Mouse (Mus musculus) liver, embryonic 14.5 days (tissue): ENCODE results near the gene Stard9. TPM values are rescaled to one million over a fixed set of nuclear protein-coding genes. Genes with fewer than 3 reads are reported as not detected.
"Not testable (repeated sequence)": the region's sequence is repeated elsewhere in the genome, so short reads cannot be mapped to it uniquely, and the experiment has no call there.

Experiments used
- ATAC-seq: fragments of 200-750 bp; cut with Nextera tagmentation; 2 replicates; pipeline ENCODE4 v1.8.0; 2017; ENCODE audit warnings: moderate number of reproducible peaks, mild to moderate bottlenecking, moderate library complexity; ENCODE audit not compliant: insufficient read depth
- DNase-seq, 3 experiments: peaks; one replicate each; pipeline ENCODE4 v3.0.0-alpha.2; 2012 to 2013; ENCODE audit warnings: low read depth in 3 of 3, low spot score in 3 of 3
- H3K27ac ChIP-seq: fragments of 300-500 bp; sonication (generic); 2 replicates; pipeline ENCODE4 v1.5.1; 2014; ENCODE audit warnings: moderate library complexity, mild to moderate bottlenecking, control low read depth, inconsistent platforms
- H3K27me3 ChIP-seq: fragments of 300-500 bp; sonication (generic); 2 replicates; pipeline ENCODE4 v1.6.1; 2014; ENCODE audit warnings: mild to moderate bottlenecking, low read length, moderate library complexity; ENCODE audit not compliant: control insufficient read depth, insufficient read depth
- H3K36me3 ChIP-seq: fragments of 300-500 bp; sonication (generic); replicated peaks from 2 replicates; pipeline ENCODE4 v1.6.1; 2014; ENCODE audit warnings: low read depth; ENCODE audit not compliant: control insufficient read depth, insufficient read depth
- H3K4me1 ChIP-seq, 2 experiments: fragments of 200-500 bp in 1 of 2; fragments of 300-500 bp in 1 of 2; sonication (generic) in 1 of 2; replicated peaks; 2 replicates each; pipeline ENCODE4 v1.6.1; 2012 to 2014; ENCODE audit warnings: antibody characterized with exemption in 1 of 2, inconsistent platforms in 1 of 2, low read length in 1 of 2; ENCODE audit not compliant: control insufficient read depth in 2 of 2, insufficient read depth in 2 of 2
- H3K4me2 ChIP-seq: fragments of 300-500 bp; sonication (generic); 2 replicates; pipeline ENCODE4 v1.6.1; 2014; ENCODE audit warnings: low read depth, mild to moderate bottlenecking, control low read depth, moderate library complexity
- H3K4me3 ChIP-seq, 2 experiments: fragments of 200-500 bp in 1 of 2; fragments of 300-500 bp in 1 of 2; sonication (generic) in 1 of 2; 2 replicates each; pipeline ENCODE4 v1.5.1; 2012 to 2014; ENCODE audit warnings: low read depth in 2 of 2, low read length in 2 of 2, mild to moderate bottlenecking in 2 of 2, control low read depth in 1 of 2, inconsistent platforms in 1 of 2, moderate library complexity in 1 of 2; ENCODE audit not compliant: insufficient read depth in 1 of 2
- H3K9ac ChIP-seq: fragments of 300-500 bp; sonication (generic); replicated peaks from 2 replicates; pipeline ENCODE4 v1.6.1; 2014; ENCODE audit warnings: mild to moderate bottlenecking, control low read depth, moderate library complexity
- H3K9me3 ChIP-seq: fragments of 300-500 bp; sonication (generic); 2 replicates; pipeline ENCODE4 v1.6.1; 2016; ENCODE audit warnings: low read length, mixed read lengths; ENCODE audit not compliant: control insufficient read depth
- CTCF ChIP-seq: IDR thresholded peaks from 2 replicates; pipeline ENCODE4 v1.5.1; 2016; ENCODE audit warnings: antibody characterized with exemption, low read depth, control low read depth
- EP300 ChIP-seq: IDR thresholded peaks from 2 replicates; pipeline ENCODE4 v1.6.1; 2016; ENCODE audit warnings: antibody characterized with exemption, low read depth
- WGBS: fragments of 180-500 bp; shearing (Covaris S2); extraction: QIAGEN DNeasy Blood & Tissue Kit; methylation state at CpG from one replicate; pipeline ENCODE4 v1.1.7; 2014; ENCODE audit not compliant: insufficient replicate concordance; 5-methylcytosine and 5-hydroxymethylcytosine counted together
- polyA plus RNA-seq, 2 experiments: library from polyadenylated mRNA; depleted of rRNA in 1 of 2; stranded (reverse) in 1 of 2; unstranded in 1 of 2; fragments of >200 nt; fragmentation: Nextera tagmentation in 1 of 2; extraction: Ambion mirVana in 1 of 2; gene quantifications; 2 replicates each; pipeline versions ENCODE4 v1.2.1 to v1.2.3; 2012 to 2014

Stard9 gene
- polyA plus RNA-seq, 2 experiments = 0.56 to 1.5 TPM

DNA sequence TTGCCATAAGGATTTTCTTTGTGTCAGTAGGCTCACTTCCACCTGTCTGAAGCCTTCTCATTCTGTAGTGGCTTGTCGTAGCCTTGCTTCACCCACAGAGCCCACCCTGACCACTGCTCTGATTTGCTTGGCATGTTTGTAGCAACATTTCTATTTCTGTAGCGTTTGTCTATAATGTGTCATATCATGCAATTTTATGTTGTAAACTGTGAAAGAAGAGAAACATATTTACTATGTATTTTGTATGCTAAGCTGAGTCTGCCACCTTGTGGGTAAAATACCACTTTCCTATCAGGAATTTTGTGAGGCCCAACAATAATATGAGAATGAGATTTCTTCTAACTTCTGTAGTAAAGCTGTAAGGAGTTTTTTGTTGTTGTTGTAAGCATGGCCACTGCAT, 41.3 kb downstream of the Stard9 start:
- H3K27me3 ChIP-seq = no peaks in the 10 kb centered on the region
- no peaks in the 10 kb centered on the region for H3K9me3 ChIP-seq
- ATAC-seq = no peak
- H3K9ac ChIP-seq = no peak overlapping the region
- H3K36me3 ChIP-seq = no peaks in the 10 kb centered on the region
- DNase-seq = no peak
- WGBS = 52% methylated on average over 2 of the region's 2 CpGs
- H3K27ac ChIP-seq = no peak overlapping the region
- no peaks in the 10 kb centered on the region for H3K4me1 ChIP-seq
- TF ChIP-seq EP300 (no peak), CTCF (peak; percentile 17; the same call in 1 of the 2 replicates)
- H3K4me3 ChIP-seq = no peak overlapping the region
- H3K4me2 ChIP-seq = no peak overlapping the region

- not testable (repeated sequence) for H3K9ac ChIP-seq, H3K4me2 ChIP-seq, H3K27ac ChIP-seq, H3K9me3 ChIP-seq, H3K36me3 ChIP-seq, ATAC-seq, H3K4me3 ChIP-seq, DNase-seq, H3K4me1 ChIP-seq, H3K27me3 ChIP-seq
- WGBS = 66% methylated on average over 7 of the region's 7 CpGs
Measured at GRCm38 (mm10) chr2:120681151-120681550, 52.2 kb downstream of the Stard9 start.

DNA sequence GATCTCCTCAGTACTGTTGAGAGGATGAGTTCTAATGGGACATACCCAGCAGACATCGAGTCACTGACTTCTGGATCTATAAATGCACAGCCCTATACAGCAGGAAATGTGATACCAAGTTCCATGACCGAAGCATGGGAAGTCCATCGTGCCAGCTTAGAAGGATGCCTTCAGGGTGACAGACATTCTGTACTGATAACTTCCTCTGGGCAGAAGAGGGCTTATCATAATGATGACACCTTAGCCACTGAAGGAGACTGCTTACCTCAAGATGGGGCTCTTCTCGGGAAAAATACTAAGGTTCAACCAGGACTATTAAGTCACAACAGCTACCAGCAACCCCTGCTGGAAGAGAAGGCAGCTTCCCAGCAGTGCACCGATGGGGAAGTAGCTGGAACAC, 68.8 kb downstream of the Stard9 start:
- H3K27me3 ChIP-seq = no peaks in the 10 kb centered on the region
- H3K27ac ChIP-seq = no peak overlapping the region
- ATAC-seq = peak; percentile 87
- no peaks in the 10 kb centered on the region for H3K36me3 ChIP-seq
- DNase-seq = peak; percentile 39 to 55 (median 51)
- H3K9me3 ChIP-seq = no peaks in the 10 kb centered on the region
- WGBS = 22% methylated on average over 5 of the region's 5 CpGs
- H3K4me2 ChIP-seq = peak overlapping the region; percentile 28
- no peak overlapping the region for H3K4me3 ChIP-seq
- TF ChIP-seq EP300 = peak; percentile 83
- peak; percentile 21 for TF ChIP-seq CTCF
- H3K9ac ChIP-seq = no peak overlapping the region
- H3K4me1 ChIP-seq = peaks cover 10 to 24% of the 10 kb centered on the region in 2 experiments

GRCm38 (mm10) chr2:120700379-120700885, 71.5 kb downstream of the Stard9 start:
- H3K27ac ChIP-seq = no peak overlapping the region
- H3K9me3 ChIP-seq = no peaks in the 10 kb centered on the region
- peaks cover 10 to 24% of the 10 kb centered on the region in 2 experiments for H3K4me1 ChIP-seq
- no peak overlapping the region for H3K9ac ChIP-seq
- no peaks in the 10 kb centered on the region for H3K27me3 ChIP-seq
- no peaks in the 10 kb centered on the region for H3K36me3 ChIP-seq
- 21% methylated on average over 3 of the region's 3 CpGs for WGBS
- ATAC-seq (peak; percentile 41), DNase-seq (no peak)
- no peak overlapping the region for H3K4me3 ChIP-seq
- no peak overlapping the region for H3K4me2 ChIP-seq
- no peak for TF ChIP-seq CTCF
- 0 out of 2 replicates have a peak, but pooled peaks have one; percentile 13 for TF ChIP-seq EP300

DNA sequence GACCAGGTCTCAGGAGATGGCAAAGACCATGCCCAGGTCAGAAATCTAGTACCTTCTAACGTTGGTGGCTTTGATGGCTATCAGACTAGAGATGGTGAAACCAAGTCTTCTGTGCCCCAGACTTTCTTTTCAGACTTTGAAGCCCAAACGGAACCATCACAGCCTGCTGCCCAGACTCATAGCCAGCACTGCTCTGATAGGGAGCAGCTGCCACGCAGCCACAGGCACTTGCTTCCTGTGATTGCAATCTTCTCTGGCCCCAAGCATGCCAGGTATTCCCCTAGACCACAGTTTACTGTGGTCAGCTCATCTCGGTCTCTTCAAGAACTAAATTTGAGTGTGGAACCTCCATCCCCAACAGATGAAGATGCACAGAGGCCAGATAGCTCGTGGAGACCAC, 73.8 kb downstream of the Stard9 start:
- ATAC-seq (no peak), DNase-seq (no peak)
- no peak overlapping the region for H3K4me3 ChIP-seq
- no peak overlapping the region for H3K4me2 ChIP-seq
- no peak overlapping the region for H3K27ac ChIP-seq
- no peaks in the 10 kb centered on the region for H3K27me3 ChIP-seq
- TF ChIP-seq EP300 = no peak
- 0 out of 2 replicates have a peak, but pooled peaks have one; percentile 1 for TF ChIP-seq CTCF
- H3K36me3 ChIP-seq = no peaks in the 10 kb centered on the region
- no peak overlapping the region for H3K9ac ChIP-seq
- no peaks in the 10 kb centered on the region for H3K9me3 ChIP-seq
- peaks cover 7 to 14% of the 10 kb centered on the region in 2 experiments for H3K4me1 ChIP-seq
- 23% methylated on average over 5 of the region's 5 CpGs for WGBS
